Mouse (Mus musculus) kidney, adult 2 months (tissue): ENCODE data around the gene Gm10447.

Experiments
- CTCF ChIP-seq: fragments of 200-500 bp; conservative IDR thresholded peaks from 2 replicates; pipeline ENCODE4 v1.5.1; 2011; ENCODE audit warnings: low read depth, mild to moderate bottlenecking, control low read depth, low read length, moderate library complexity, mixed read lengths; ENCODE audit not compliant: insufficient read depth, insufficient read length
- POLR2A ChIP-seq: fragments of 200-500 bp; IDR thresholded peaks from one replicate; pipeline ENCODE4 v1.6.1; 2011; ENCODE audit warnings: low read depth, low read length, control low read depth

DNA sequence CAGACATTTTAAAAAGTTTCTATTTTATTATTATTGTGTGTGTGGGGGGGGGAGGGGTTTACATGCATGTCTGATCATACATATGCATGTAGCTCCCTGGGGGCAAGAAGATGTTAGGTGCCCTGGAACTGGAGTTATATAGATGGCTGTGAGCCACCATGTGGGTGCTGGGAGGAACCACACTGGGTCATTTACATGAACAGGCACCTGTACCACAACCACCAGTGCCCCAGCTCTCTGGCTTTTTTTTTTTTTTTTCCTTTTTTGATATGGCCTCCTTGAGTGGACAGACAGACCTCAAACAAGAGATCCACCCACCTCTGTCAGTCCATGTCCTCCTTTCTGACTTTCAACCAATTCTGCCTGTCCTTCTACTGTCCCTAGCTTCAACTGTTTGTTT is 27.7 kb downstream of the Gm10447 start:
- TF ChIP-seq CTCF (no peak), POLR2A (no peak)
